Mouse (Mus musculus): ENCODE results near the gene Bpifb1.
"Not testable (repeated sequence)": the region's sequence is repeated elsewhere in the genome, so short reads cannot be mapped to it uniquely, and the experiment has no call there.

The Bpifb1 gene

GRCm38 (mm10) chr2:154190546-154191258 is at the start of gene Bpifb1:
Gene Bpifb1 (plus strand): TSS chr2:154190818.
- in situ Hi-C loops (cut with MboI, MseI) = no loop called here

GRCm38 (mm10) chr2:154142580-154142979 is 48.0 kb upstream of the Bpifb1 start, which contains the start of gene Bpifa1:
Gene Bpifa1 (plus strand): TSS chr2:154142880.
- in situ Hi-C loops (cut with MboI, MseI) = loop anchor here (10.0 kb wide), 1 partner anchor 268 kb away; the partner anchor contains the start of genes Bpifb2 and Sun5

GRCm38 (mm10) chr2:154143735-154144134 is 46.9 kb upstream of the Bpifb1 start:
- in situ Hi-C loops (cut with MboI, MseI) = loop anchor here (10.0 kb wide), 1 partner anchor 269 kb away; the partner anchor contains the start of genes Bpifb2 and Sun5

- in situ Hi-C loops (cut with MboI, MseI) = loop anchor here (10.0 kb wide), 1 partner anchor 273 kb away; the partner anchor contains the start of genes Bpifb2 and Sun5
Observed at GRCm38 (mm10) chr2:154147496-154147895, 43.1 kb upstream of the Bpifb1 start.

- in situ Hi-C loops (cut with MboI, MseI) = no loop called here
Observed at GRCm38 (mm10) chr2:154158433-154158832, 32.2 kb upstream of the Bpifb1 start.

GRCm38 (mm10) chr2:154162307-154162706 is 28.3 kb upstream of the Bpifb1 start, which contains the start of gene Bpifa5:
Gene Bpifa5 (plus strand): TSS chr2:154162607.
- in situ Hi-C loops (cut with MboI, MseI) = no loop called here

- in situ Hi-C loops (cut with MboI, MseI) = no loop called here
Observed at GRCm38 (mm10) chr2:154163306-154163705, 27.3 kb upstream of the Bpifb1 start.

- in situ Hi-C loops (cut with MboI, MseI) = no loop called here
Observed at GRCm38 (mm10) chr2:154169172-154169571, 21.4 kb upstream of the Bpifb1 start.

- in situ Hi-C loops (cut with MboI, MseI) = no loop called here
Observed at GRCm38 (mm10) chr2:154171621-154172020, 19.0 kb upstream of the Bpifb1 start.

- in situ Hi-C loops (cut with MboI, MseI) = no loop called here
Observed at GRCm38 (mm10) chr2:154173313-154173712, 17.3 kb upstream of the Bpifb1 start.

GRCm38 (mm10) chr2:154181900-154182299 is 8.7 kb upstream of the Bpifb1 start:
- in situ Hi-C loops (cut with MboI, MseI) = not testable (repeated sequence)

- in situ Hi-C loops (cut with MboI, MseI) = not testable (repeated sequence)
Observed at GRCm38 (mm10) chr2:154183061-154183460, 7.6 kb upstream of the Bpifb1 start.

GRCm38 (mm10) chr2:154185319-154185718 is 5.3 kb upstream of the Bpifb1 start:
- in situ Hi-C loops (cut with MboI, MseI) = no loop called here

GRCm38 (mm10) chr2:154185748-154186147 is 4.9 kb upstream of the Bpifb1 start:
- in situ Hi-C loops (cut with MboI, MseI) = no loop called here

GRCm38 (mm10) chr2:154187468-154187867 is 3.1 kb upstream of the Bpifb1 start:
- in situ Hi-C loops (cut with MboI, MseI) = no loop called here

- in situ Hi-C loops (cut with MboI, MseI) = no loop called here
Observed at GRCm38 (mm10) chr2:154189877-154190434, 662 bp upstream of the Bpifb1 start.

GRCm38 (mm10) chr2:154192141-154192540 is 1.5 kb downstream of the Bpifb1 start:
- in situ Hi-C loops (cut with MboI, MseI) = no loop called here

- in situ Hi-C loops (cut with MboI, MseI) = no loop called here
Observed at GRCm38 (mm10) chr2:154193071-154193470, 2.5 kb downstream of the Bpifb1 start.

- in situ Hi-C loops (cut with MboI, MseI) = no loop called here
Observed at GRCm38 (mm10) chr2:154193994-154194504, 3.4 kb downstream of the Bpifb1 start.

GRCm38 (mm10) chr2:154197036-154197435 is 6.4 kb downstream of the Bpifb1 start:
- in situ Hi-C loops (cut with MboI, MseI) = no loop called here

- in situ Hi-C loops (cut with MboI, MseI) = no loop called here
Observed at GRCm38 (mm10) chr2:154204630-154205029, 14.0 kb downstream of the Bpifb1 start.

GRCm38 (mm10) chr2:154206908-154207307 is 16.3 kb downstream of the Bpifb1 start:
- in situ Hi-C loops (cut with MboI, MseI) = no loop called here

GRCm38 (mm10) chr2:154209112-154209511 is 18.5 kb downstream of the Bpifb1 start:
- in situ Hi-C loops (cut with MboI, MseI) = no loop called here
